Mouse (Mus musculus): ENCODE measurements around the gene Klhl29. TPM values are rescaled to one million over a fixed set of nuclear protein-coding genes. Genes with fewer than 3 reads are reported as not detected.
A peak's percentile ranks its signal among the peaks of the same experiment; 100 is the strongest.

Gene Klhl29
- under 1 TPM; 0.39 to 0.42 TPM for total RNA-seq (2021)

- intact Hi-C loops (cut with DNase I), result loop anchor here (10.0 kb wide), 1 partner anchor 231 kb away; no protein-coding TSS in a partner anchor
- peak; percentile 61 for DNase-seq (ENCODE audit: low spot score)
Measured at GRCm38 (mm10) chr12:5375616-5376461, at the start of gene Klhl29. Gene Klhl29, minus strand, starts transcription at chr12:5375682.

GRCm38 (mm10) chr12:5425276-5425675, 49.8 kb upstream of the Klhl29 start:
- no peak for DNase-seq (ENCODE audit: low spot score)
- intact Hi-C loops (cut with DNase I), result no loop called here

GRCm38 (mm10) chr12:5415806-5416205, 40.3 kb upstream of the Klhl29 start:
- intact Hi-C loops (cut with DNase I), result loop anchor here (10.0 kb wide), 1 partner anchor 271 kb away; no protein-coding TSS in a partner anchor
- no peak for DNase-seq (ENCODE audit: low spot score)

- DNase-seq (ENCODE audit: low spot score), result no peak
- intact Hi-C loops (cut with DNase I), result loop anchor here (10.0 kb wide), 1 partner anchor 269 kb away; no protein-coding TSS in a partner anchor
Measured at GRCm38 (mm10) chr12:5413976-5414375, 38.5 kb upstream of the Klhl29 start.

GRCm38 (mm10) chr12:5411761-5412537, 36.5 kb upstream of the Klhl29 start:
- intact Hi-C loops (cut with DNase I), result loop anchor here (10.0 kb wide), 1 partner anchor 267 kb away; no protein-coding TSS in a partner anchor
- DNase-seq (ENCODE audit: low spot score), result no peak

GRCm38 (mm10) chr12:5411346-5411745, 35.9 kb upstream of the Klhl29 start:
- intact Hi-C loops (cut with DNase I), result loop anchor here (10.0 kb wide), 1 partner anchor 267 kb away; no protein-coding TSS in a partner anchor
- DNase-seq (ENCODE audit: low spot score), result no peak

- peak; percentile 43 for DNase-seq (ENCODE audit: low spot score)
- intact Hi-C loops (cut with DNase I), result loop anchor here (10.0 kb wide), 1 partner anchor 266 kb away; no protein-coding TSS in a partner anchor
Measured at GRCm38 (mm10) chr12:5410391-5411115, 35.1 kb upstream of the Klhl29 start.

GRCm38 (mm10) chr12:5407175-5407574, 31.7 kb upstream of the Klhl29 start:
- DNase-seq (ENCODE audit: low spot score), result no peak
- intact Hi-C loops (cut with DNase I), result no loop called here

GRCm38 (mm10) chr12:5397423-5397822, 21.9 kb upstream of the Klhl29 start:
- DNase-seq (ENCODE audit: low spot score), result no peak
- intact Hi-C loops (cut with DNase I), result no loop called here

- DNase-seq (ENCODE audit: low spot score), result no peak
- intact Hi-C loops (cut with DNase I), result no loop called here
Measured at GRCm38 (mm10) chr12:5395188-5395587, 19.7 kb upstream of the Klhl29 start.

GRCm38 (mm10) chr12:5387112-5387511, 11.6 kb upstream of the Klhl29 start:
- no peak for DNase-seq (ENCODE audit: low spot score)
- intact Hi-C loops (cut with DNase I), result no loop called here

GRCm38 (mm10) chr12:5386688-5387087, 11.2 kb upstream of the Klhl29 start:
- intact Hi-C loops (cut with DNase I), result no loop called here

GRCm38 (mm10) chr12:5381694-5382093, 6.2 kb upstream of the Klhl29 start:
- intact Hi-C loops (cut with DNase I), result no loop called here
- no peak for DNase-seq (ENCODE audit: low spot score)

More at GRCm38 (mm10) chr12:5386688-5387087, 11.2 kb upstream of the Klhl29 start:
- DNase-seq (ENCODE audit: low spot score), result no peak

- no peak for DNase-seq (ENCODE audit: low spot score)
- intact Hi-C loops (cut with DNase I), result loop anchor here (10.0 kb wide), 1 partner anchor 230 kb away; no protein-coding TSS in a partner anchor
Measured at GRCm38 (mm10) chr12:5374684-5375615, 532 bp downstream of the Klhl29 start.

GRCm38 (mm10) chr12:5374196-5374683, 1.2 kb downstream of the Klhl29 start:
- intact Hi-C loops (cut with DNase I), result loop anchor here (10.0 kb wide), 1 partner anchor 229 kb away; no protein-coding TSS in a partner anchor
- no peak for DNase-seq (ENCODE audit: low spot score)

- intact Hi-C loops (cut with DNase I), result loop anchor here (10.0 kb wide), 1 partner anchor 229 kb away; no protein-coding TSS in a partner anchor
- peak; percentile 5 for DNase-seq (ENCODE audit: low spot score)
Measured at GRCm38 (mm10) chr12:5373641-5374195, 1.8 kb downstream of the Klhl29 start.

- no peak for DNase-seq (ENCODE audit: low spot score)
- intact Hi-C loops (cut with DNase I), result no loop called here
Measured at GRCm38 (mm10) chr12:5369396-5369795, 6.1 kb downstream of the Klhl29 start.

- intact Hi-C loops (cut with DNase I), result no loop called here
Measured at GRCm38 (mm10) chr12:5364836-5365235, 10.6 kb downstream of the Klhl29 start.

More at GRCm38 (mm10) chr12:5364836-5365235, 10.6 kb downstream of the Klhl29 start:
- DNase-seq (ENCODE audit: low spot score), result no peak

All from heart, postnatal 25 days (tissue).